Mouse (Mus musculus): Measurements from ENCODE around the gene Prcp.
A peak's percentile ranks its signal among the peaks of the same experiment; 100 is the strongest.
"Not testable (repeated sequence)": the region's sequence is repeated elsewhere in the genome, so short reads cannot be mapped to it uniquely, and the experiment has no call there.

Prcp gene

GRCm38 (mm10) chr7:92890618-92891230, 16.5 kb downstream of the Prcp start:
- DNase-seq (ENCODE audit: low spot score) = no peak

GRCm38 (mm10) chr7:92893478-92893877, 19.2 kb downstream of the Prcp start:
- no peak for DNase-seq (ENCODE audit: low spot score)

GRCm38 (mm10) chr7:92896036-92896435, 21.8 kb downstream of the Prcp start:
- DNase-seq (ENCODE audit: low spot score) = no peak

GRCm38 (mm10) chr7:92897021-92897420, 22.8 kb downstream of the Prcp start:
- peak; percentile 49 for DNase-seq (ENCODE audit: low spot score)

GRCm38 (mm10) chr7:92903360-92904038, 29.2 kb downstream of the Prcp start:
- DNase-seq (ENCODE audit: low spot score) = peak; percentile 74

- not testable (repeated sequence) for DNase-seq (ENCODE audit: low spot score)
Observed at GRCm38 (mm10) chr7:92904285-92904684, 30.0 kb downstream of the Prcp start.

GRCm38 (mm10) chr7:92920172-92920856, 46.0 kb downstream of the Prcp start:
- DNase-seq (ENCODE audit: low spot score) = no peak

GRCm38 (mm10) chr7:92920857-92921172, 46.5 kb downstream of the Prcp start:
- no peak for DNase-seq (ENCODE audit: low spot score)

- no peak for DNase-seq (ENCODE audit: low spot score)
Observed at GRCm38 (mm10) chr7:92932792-92933191, 58.5 kb downstream of the Prcp start.

- DNase-seq (ENCODE audit: low spot score) = peak; percentile 5
Observed at GRCm38 (mm10) chr7:92933308-92933948, 59.2 kb downstream of the Prcp start.

GRCm38 (mm10) chr7:92936747-92937146, 62.5 kb downstream of the Prcp start:
- no peak for DNase-seq (ENCODE audit: low spot score)

GRCm38 (mm10) chr7:92937955-92938354, 63.7 kb downstream of the Prcp start:
- DNase-seq (ENCODE audit: low spot score) = no peak

- DNase-seq (ENCODE audit: low spot score) = no peak
Observed at GRCm38 (mm10) chr7:92939776-92940175, 65.5 kb downstream of the Prcp start.

GRCm38 (mm10) chr7:92950775-92951174, 76.5 kb downstream of the Prcp start:
- no peak for DNase-seq (ENCODE audit: low spot score)

GRCm38 (mm10) chr7:92952210-92952609, 77.9 kb downstream of the Prcp start:
- no peak for DNase-seq (ENCODE audit: low spot score)

GRCm38 (mm10) chr7:92959758-92960157, 85.5 kb downstream of the Prcp start:
- no peak for DNase-seq (ENCODE audit: low spot score)

GRCm38 (mm10) chr7:92961876-92962275, 87.6 kb downstream of the Prcp start:
- peak; percentile 68 for DNase-seq (ENCODE audit: low spot score)

GRCm38 (mm10) chr7:92964754-92965501, 90.7 kb downstream of the Prcp start:
- peak; percentile 81 for DNase-seq (ENCODE audit: low spot score)

- DNase-seq (ENCODE audit: low spot score) = peak; percentile 39
Observed at GRCm38 (mm10) chr7:92967381-92968127, 93.3 kb downstream of the Prcp start.

- DNase-seq (ENCODE audit: low spot score) = no peak
Observed at GRCm38 (mm10) chr7:92977429-92977828, 103.2 kb downstream of the Prcp start.

GRCm38 (mm10) chr7:92978225-92978624, 104.0 kb downstream of the Prcp start:
- no peak for DNase-seq (ENCODE audit: low spot score)

Measured in adipocyte (in vitro differentiated cells).